In genomic region chr5:101646961-101647575, GRCm38 (mm10) we compare ENCODE assay signal across 15 mouse cellular contexts. TPM values are rescaled to one million over a fixed set of nuclear protein-coding genes. Genes with fewer than 3 reads are reported as not detected.
"Had no signal": no experiment of that assay in that cellular context is flagged by ENCODE, and none has a peak within 500 bp of the region (broad histone marks: within the 10 kb centered on the region; RNA-seq: fewer than 3 reads in every experiment).

No protein-coding gene starts in this region.

- ATAC-seq: liver, postnatal 0 days had no signal

- H3K27ac ChIP-seq: layer of hippocampus, adult 2 months; liver, embryonic 13.5 days; lung, embryonic 15.5 days; macrophage; midbrain, embryonic 13.5 days had no signal

- H3K4me2 ChIP-seq: liver, embryonic 13.5 days; lung, embryonic 15.5 days; midbrain, embryonic 13.5 days had no signal

- H3K4me1 ChIP-seq: liver, embryonic 13.5 days; lung, embryonic 15.5 days had no signal

- H3K36me3 ChIP-seq: liver, embryonic 13.5 days; lung, embryonic 15.5 days; midbrain, embryonic 13.5 days had no signal

- H3K4me3 ChIP-seq: layer of hippocampus, adult 2 months; liver, embryonic 13.5 days; lung, embryonic 15.5 days; megakaryocyte, embryonic 14.5 days; midbrain, embryonic 13.5 days had no signal

- H3K9ac ChIP-seq: liver, embryonic 13.5 days; liver, postnatal 0 days; lung, embryonic 15.5 days; midbrain, embryonic 13.5 days had no signal

- H3K9me3 ChIP-seq: liver, embryonic 13.5 days; lung, embryonic 15.5 days had no signal

- DNase-seq: kidney, postnatal 10 days; kidney, postnatal 4 days; liver; liver, embryonic 13.5 days; liver, postnatal 0 days; lung, postnatal 14 days; right cerebral cortex, postnatal 25 days; thymus, adult 18-20 months; thymus, postnatal 14 days had no signal

RNA-seq across cellular contexts. Expression of gene Nkx6-1, which starts 17.7 kb away (rescaled TPM):
- polyA plus RNA-seq: liver, postnatal 0 days; macrophage; small intestine, adult 2 months had no signal
